Mouse (Mus musculus): ENCODE results near the gene Zc3h12d.

The Zc3h12d gene

GRCm38 (mm10) chr10:7832171-7832676 lies at the start of gene Zc3h12d:
Gene Zc3h12d (plus strand): TSS chr10:7832470.
- peak; percentile 72 to 75 for DNase-seq

- DNase-seq = no peak
These were observed 45.0 kb upstream of the Zc3h12d start for GRCm38 (mm10) chr10:7787319-7787718.

- no peak for DNase-seq
These were observed 40.0 kb upstream of the Zc3h12d start for GRCm38 (mm10) chr10:7792254-7792750.

- DNase-seq = peak; percentile 87 to 94
These were observed 39.4 kb upstream of the Zc3h12d start, which contains the start of the genes Ginm1 and Ppil4 for GRCm38 (mm10) chr10:7792751-7793385. Gene Ginm1 (minus strand): TSS chr10:7792824. Gene Ppil4 (plus strand): TSS chr10:7792891.

GRCm38 (mm10) chr10:7801258-7801657 lies 31.0 kb upstream of the Zc3h12d start:
- DNase-seq = no peak

GRCm38 (mm10) chr10:7802519-7803140 lies 29.6 kb upstream of the Zc3h12d start:
- no peak for DNase-seq

- peak; percentile 54 to 58 for DNase-seq
These were observed 22.3 kb upstream of the Zc3h12d start for GRCm38 (mm10) chr10:7809937-7810336.

- DNase-seq = no peak
These were observed 15.8 kb upstream of the Zc3h12d start for GRCm38 (mm10) chr10:7816476-7816875.

GRCm38 (mm10) chr10:7818676-7819075 lies 13.6 kb upstream of the Zc3h12d start:
- no peak for DNase-seq

- DNase-seq = no peak
These were observed 13.1 kb upstream of the Zc3h12d start for GRCm38 (mm10) chr10:7819156-7819555.

- DNase-seq = no peak
These were observed 12.7 kb upstream of the Zc3h12d start for GRCm38 (mm10) chr10:7819603-7820002.

GRCm38 (mm10) chr10:7820171-7820570 lies 12.1 kb upstream of the Zc3h12d start:
- no peak for DNase-seq

- no peak for DNase-seq
These were observed 10.3 kb upstream of the Zc3h12d start for GRCm38 (mm10) chr10:7821981-7822380.

- no peak for DNase-seq
These were observed 7.5 kb upstream of the Zc3h12d start for GRCm38 (mm10) chr10:7824663-7825280.

GRCm38 (mm10) chr10:7825281-7825665 lies 7.0 kb upstream of the Zc3h12d start:
- no peak for DNase-seq

- no peak for DNase-seq
These were observed 6.2 kb upstream of the Zc3h12d start for GRCm38 (mm10) chr10:7826106-7826505.

GRCm38 (mm10) chr10:7833377-7834165 lies 1.3 kb downstream of the Zc3h12d start:
- peak in 1 of 2 experiments; percentile 9 for DNase-seq

GRCm38 (mm10) chr10:7834671-7835225 lies 2.5 kb downstream of the Zc3h12d start:
- no peak for DNase-seq

GRCm38 (mm10) chr10:7836902-7837301 lies 4.6 kb downstream of the Zc3h12d start:
- DNase-seq = no peak

- DNase-seq = no peak
These were observed 5.2 kb downstream of the Zc3h12d start for GRCm38 (mm10) chr10:7837446-7837845.

- DNase-seq = peak in 1 of 2 experiments; percentile 16
These were observed 5.8 kb downstream of the Zc3h12d start for GRCm38 (mm10) chr10:7838036-7838435.

- no peak for DNase-seq
These were observed 6.7 kb downstream of the Zc3h12d start for GRCm38 (mm10) chr10:7838874-7839421.

Measured in kidney, postnatal 36 days (tissue).